Mouse (Mus musculus) heart, adult 9 months (tissue): ENCODE results near the gene Runx2.

Experiments
- DNase-seq, 2 experiments: peaks; one replicate each; pipeline ENCODE4 v3.0.0; 2022; ENCODE audit warnings: low spot score in 2 of 2

The Runx2 gene

GRCm38 (mm10) chr17:44472695-44473094 lies 341.9 kb downstream of the Runx2 start:
- DNase-seq, result no peak

GRCm38 (mm10) chr17:44463679-44464078 lies 350.9 kb downstream of the Runx2 start:
- no peak for DNase-seq

GRCm38 (mm10) chr17:44460156-44460555 lies 354.4 kb downstream of the Runx2 start:
- no peak for DNase-seq

- no peak for DNase-seq
Observed at GRCm38 (mm10) chr17:44459029-44459428, 355.6 kb downstream of the Runx2 start.

- DNase-seq, result no peak
Observed at GRCm38 (mm10) chr17:44456696-44457095, 357.9 kb downstream of the Runx2 start.

- peak in 1 of 2 experiments; percentile 38 for DNase-seq
Observed at GRCm38 (mm10) chr17:44455681-44456600, 358.7 kb downstream of the Runx2 start.

GRCm38 (mm10) chr17:44449915-44450471 lies 364.6 kb downstream of the Runx2 start:
- no peak for DNase-seq
